Mouse (Mus musculus): ENCODE results near the gene Ugt1a8.

The Ugt1a8 gene

DNA sequence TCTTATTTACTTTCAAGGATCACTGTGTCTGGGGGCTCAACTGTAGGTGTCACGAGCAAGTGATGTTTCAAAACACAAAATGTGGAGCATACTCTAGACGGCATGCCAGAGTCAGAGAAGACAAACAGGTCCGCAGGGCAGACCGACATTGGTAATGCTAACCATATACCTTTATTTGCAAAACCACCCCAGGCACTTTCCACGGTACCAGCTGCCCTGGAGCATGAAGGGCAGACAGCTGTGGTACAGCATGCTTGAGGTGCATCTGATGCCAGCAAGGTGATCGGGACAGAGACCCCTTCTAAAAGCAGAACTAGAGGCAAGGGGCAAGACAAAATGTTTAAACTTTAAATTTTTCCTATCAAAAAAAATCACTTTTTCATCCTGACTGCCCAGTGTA lies 175.3 kb downstream of the Ugt1a8 start:
- no peak for DNase-seq

DNA sequence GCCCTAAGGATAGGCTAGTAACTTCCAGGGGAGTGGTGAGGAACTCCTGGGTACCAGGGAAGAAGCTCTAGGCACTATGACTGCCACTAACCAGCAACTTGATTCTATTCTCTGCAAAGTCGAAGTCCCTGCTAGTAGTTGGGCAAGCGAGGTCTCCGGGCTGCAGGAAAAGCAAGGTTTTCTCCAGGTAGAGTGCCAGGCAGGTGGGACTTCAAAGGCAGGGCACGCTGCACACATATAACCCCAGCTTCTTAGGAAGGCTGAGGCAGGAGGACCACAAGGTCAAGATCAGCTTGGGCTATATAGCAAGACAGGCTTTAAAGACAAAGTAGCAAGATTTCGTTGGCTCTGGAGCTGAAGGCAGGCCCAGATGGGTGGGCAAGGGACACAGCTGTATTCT lies 176.2 kb downstream of the Ugt1a8 start:
- no peak for DNase-seq

DNA sequence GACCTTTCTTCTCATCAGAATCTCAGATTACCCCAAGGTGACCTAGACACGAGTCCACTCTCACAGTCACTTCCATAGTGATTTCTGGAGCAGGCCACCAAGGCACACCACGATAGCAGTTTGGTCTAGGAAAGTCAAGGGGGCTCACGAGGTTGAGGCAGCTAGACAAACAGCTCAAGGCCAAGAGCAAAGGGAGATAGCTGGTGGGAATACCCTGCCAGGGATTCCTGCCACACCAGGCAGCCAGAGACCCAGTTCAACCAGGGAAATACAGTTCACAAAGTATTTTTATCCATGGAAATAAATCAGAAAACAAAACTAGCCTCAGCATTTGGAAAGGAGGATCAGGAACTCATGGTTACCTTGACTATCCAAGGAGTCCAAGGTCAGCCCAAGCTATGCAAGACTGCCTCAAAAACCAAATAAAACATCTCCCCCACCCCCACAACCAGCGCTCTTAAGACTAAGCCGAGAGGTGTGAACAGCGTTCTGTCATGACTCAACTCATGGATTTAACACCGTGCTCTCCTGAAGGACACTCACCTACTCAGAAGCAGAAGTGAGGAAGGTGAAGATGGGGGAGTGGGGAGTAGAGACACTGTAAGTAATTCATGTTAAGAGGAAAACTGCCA lies 176.7 kb downstream of the Ugt1a8 start:
- no peak for DNase-seq

DNA sequence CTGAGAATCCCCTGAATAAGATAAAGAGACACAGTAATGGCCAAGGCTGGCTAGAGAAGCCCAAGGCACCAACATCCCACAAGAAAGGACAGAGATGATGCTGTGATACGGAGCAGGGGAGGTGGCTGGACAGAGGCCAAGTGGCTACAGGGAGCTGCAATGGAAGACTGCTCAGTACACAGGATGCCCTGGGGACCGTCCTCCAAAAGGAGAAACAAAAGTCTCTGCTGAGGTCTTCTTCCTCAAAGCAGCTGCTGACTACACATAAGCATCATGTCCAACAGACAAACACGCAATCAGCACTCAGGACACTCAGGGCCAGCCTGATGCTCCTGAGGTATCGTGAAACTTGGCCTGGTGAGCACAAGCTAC lies 177.2 kb downstream of the Ugt1a8 start:
- no peak for DNase-seq

DNA sequence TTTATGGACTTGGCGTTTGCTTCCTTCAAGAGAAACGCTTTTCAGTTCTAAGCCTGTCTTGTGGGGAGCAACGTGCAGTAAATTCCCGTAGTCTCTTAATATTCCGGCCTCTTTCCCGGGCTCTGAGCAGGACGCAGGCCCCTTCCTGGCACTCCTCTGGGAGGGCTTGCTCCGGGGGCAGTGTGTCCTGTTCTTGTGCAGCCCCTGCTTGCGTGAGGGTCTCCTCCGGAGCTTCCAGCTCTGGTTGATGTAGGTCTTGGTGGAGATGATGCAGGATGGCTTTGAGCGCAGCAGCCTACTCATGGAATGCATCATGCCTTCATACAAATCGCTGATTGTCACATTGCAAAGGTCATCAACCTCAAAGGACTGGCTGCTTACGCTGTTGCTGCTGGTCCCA lies 178.5 kb downstream of the Ugt1a8 start:
- DNase-seq = no peak

DNA sequence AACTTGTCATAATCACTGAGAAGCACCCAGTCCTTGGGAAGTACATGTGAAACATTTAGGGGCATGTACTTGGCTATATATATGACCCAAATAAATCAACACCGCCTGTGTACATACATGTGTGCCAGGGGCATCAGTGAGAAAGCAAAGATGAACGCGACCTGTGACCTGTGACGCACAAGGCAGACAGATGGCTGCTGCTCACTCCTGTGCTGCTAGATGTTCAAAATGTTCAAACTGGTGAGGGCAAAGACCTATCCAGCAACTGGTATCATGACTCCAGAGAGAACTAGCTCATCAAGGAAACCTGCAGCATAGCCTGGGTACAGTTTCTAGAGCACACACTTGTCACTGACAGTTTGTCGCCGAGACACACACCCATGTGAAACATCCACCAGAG lies 179.9 kb downstream of the Ugt1a8 start:
- no peak for DNase-seq

DNA sequence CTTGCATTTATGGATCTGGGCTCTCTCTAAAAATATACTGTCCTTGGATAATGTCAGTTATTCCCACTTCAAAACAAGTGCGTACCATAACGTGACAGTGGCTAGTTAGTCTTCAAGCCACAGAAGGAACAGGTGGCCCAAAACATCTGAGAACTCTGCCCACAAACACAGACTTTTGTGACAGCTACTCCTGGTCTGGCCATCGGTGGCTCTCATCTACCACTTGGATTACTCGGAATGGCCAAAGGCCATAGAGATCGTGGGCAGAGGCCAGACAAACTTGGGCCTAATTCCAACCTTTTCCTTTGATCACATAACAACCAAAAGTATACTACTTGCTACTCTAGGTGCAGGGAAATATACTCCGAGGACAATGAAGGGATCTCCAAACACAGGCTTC lies 180.5 kb downstream of the Ugt1a8 start:
- no peak for DNase-seq
